Mouse (Mus musculus) embryo, embryonic 9.5 days (tissue): ENCODE measurements at regions not wholly inside any gene's neighbourhood (a gene's known extent, or its start where the extent isn't known, plus 50 kb on each side); places are given as distances from the start of the nearest gene placed in this dataset.

Source experiments
- DNase-seq: peaks from one replicate; pipeline ENCODE4 v3.0.0-alpha.2; 2017; ENCODE audit errors: extremely low spot score

DNA sequence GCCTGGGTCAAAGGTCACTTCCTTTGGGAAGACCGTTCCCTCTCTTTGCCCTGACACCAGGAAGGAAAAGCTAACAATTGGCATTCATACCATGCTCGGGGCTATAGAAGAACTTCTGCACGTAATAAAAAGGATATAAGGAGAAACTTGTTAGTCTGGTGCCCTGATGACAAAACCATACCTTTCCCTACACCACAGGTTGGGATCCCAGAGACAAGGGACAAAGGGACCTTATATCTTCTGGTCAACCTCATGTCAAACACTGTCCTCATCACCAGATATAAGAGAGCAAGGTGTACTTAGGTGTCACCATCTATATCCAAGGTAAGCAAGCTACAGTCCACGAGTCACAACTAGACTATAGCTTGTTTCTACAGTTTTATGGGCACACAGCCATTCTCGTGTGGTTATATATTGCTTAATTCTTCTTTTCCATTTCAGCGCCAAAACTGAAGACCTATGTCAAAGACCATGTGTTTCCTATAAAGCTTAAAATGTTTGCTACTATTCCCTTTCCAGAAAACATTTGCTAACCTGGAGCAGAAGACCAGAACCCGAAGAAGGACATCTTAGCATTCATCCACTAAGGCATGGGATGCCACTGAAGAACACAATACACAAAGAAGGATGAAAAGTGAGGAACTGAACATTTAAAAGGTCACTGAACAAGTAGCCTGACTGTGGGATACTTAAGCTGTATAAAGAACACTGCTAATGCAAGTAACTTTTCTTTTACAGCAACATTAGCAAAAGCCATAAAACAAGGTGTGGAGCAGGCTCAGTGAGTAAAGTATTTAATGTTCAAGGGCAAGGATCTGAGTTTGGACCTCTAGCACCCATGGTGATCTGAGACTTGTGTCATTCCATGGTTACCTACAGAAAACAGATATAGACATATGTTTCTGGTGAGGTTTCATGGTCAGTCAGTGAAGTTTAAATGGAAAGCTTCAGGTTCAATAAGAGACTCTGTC, 437.7 kb upstream of the Cd180 start:
- DNase-seq = no peak

DNA sequence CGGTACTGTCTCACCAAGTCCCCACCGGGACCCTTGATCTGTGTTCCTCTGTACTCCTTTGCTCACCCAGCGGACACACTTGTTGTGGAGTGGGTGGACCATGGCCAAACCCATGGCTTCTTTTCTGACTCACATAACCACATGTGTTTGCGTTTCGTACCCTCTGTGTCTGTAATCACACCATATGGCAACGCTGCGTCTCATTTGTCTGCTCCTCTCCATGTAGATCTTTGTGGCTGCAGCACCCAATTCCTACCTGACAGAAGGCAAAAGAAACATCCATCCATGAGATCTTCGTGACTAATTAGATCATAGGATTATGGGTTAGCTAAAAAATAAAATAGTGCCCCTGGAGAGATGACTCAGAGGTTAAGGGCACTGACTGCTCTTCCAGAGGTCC, 435.2 kb upstream of the Cd180 start:
- DNase-seq = no peak

DNA sequence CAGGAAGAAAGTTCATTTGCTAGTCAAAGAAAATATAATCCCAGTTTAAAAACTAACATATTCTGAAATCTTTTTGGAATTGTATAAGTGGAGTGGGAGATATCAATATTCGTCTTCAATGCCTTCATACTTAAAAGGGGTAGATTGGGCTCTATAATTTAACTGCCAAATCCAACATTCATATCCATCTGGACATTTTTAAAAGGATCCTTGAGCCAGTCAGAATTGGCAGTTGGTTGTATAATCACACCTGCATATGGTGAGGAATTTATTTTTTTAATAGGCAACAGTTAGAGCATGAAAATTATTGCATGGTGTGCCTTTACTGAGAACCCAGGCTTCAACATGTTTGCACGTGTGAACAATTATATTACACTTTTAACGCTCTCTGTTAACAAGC, 419.5 kb upstream of the Cd180 start:
- no peak for DNase-seq

DNA sequence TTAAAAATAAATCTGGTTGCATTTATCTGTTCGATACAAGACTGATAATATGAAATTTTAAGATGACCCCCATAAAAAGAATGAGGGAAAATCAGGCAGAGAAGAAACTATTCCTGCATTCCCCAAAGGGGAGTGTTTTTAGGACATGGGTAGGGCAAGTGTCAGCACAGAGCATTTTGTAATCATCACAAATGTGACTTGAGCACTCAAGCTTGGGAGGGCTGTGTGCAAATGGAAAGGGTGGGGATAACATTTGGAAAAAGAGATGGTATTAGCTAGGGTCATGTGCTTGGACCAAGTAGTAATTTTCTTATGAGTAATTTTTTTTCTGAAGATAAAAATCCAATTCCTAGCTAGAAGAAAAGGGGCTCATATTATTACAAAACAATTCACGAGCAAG, 418.1 kb upstream of the Cd180 start:
- DNase-seq = no peak

DNA sequence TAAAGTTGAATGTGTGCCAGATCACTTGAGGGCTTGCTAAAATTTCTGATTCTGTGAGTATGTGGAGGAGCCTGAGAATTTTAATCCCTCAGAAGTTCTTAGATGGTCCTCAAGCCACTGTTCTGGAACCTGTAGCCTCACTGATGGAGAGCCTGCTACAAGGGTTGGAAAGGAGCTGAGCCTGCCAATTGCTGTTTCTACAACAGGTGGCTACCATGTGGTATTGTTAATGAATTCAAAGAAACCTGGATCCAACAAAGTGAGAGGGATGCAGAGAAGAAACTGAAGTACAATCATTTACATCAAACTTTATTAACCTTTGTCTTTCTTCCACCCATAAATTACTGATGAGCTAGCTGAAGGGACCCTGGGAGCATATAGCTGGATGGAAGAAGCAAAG, 416.5 kb upstream of the Cd180 start:
- DNase-seq = no peak

DNA sequence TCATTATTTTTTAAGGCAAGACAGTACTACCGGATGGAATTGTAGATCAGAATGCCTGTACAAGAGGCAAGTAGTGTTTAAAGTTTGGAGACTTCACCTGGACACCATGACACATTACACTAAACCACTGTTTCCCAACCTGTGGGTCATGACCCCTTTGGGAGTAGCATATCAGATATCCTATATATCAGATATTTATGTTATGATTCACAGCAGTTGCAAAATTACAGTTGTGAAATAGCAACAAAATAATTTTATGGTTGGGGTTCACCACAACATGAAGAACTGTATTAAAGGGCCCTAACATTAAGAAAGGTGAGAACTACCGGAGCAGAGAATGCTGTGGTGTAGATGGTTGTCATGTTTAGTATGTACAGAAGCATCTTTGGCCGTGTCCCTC, 413.2 kb upstream of the Cd180 start:
- DNase-seq = no peak

DNA sequence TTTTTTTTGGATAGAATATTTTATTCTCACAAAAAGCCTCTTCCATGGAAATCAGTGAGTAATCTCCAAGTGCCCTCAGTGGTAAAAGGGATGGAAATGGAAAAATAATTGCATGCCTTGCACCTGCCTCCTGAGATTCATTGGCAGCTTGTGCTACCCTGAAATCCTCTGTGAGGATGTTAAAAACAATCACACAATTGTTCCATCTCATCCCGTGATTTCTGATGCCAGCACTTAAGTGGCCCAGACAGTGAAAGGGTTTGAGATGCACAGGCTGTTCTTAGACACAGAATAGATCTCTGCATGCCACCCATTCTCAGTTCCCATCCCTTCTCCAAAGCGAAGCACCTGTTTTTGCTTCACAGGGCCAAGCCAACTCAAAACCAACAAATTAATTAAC, 398.9 kb upstream of the Cd180 start:
- DNase-seq = no peak

DNA sequence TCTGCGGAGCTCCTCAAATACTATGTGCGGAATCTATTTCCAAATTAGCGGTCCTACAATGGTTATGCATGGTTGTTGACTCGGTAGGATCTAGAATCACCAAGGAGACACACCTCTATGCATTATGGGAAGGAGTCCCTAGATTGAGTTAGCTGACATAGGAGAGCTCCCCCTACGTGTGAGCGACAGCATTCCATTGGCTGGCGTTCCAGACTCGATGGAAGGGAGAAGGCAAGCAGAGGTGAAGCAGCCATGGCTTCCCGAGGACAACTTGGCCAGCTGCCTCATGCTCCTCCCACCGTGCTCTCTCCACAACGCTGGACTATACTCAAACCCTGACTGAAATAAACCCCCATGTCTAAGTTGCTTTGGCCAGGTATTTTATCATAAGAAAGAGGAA, 398.3 kb upstream of the Cd180 start:
- no peak for DNase-seq

DNA sequence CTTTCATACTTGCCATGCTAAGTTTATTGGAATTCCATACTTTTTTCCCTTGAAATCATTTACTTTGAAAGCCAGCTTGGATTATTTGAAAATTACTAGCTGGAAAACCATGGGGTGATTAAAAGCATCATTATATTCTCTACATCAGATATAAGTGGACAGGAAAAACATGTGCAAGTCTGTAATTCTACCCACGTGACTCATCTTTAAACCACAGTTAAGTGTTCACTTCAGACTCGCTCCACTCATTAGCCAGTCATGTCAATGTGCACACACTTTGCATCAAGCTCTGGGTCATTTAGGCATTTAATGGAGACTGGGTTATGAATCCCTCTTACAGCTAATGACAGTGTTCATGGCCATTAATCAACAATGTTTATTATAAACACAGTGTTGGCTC, 385.4 kb upstream of the Cd180 start:
- no peak for DNase-seq

DNA sequence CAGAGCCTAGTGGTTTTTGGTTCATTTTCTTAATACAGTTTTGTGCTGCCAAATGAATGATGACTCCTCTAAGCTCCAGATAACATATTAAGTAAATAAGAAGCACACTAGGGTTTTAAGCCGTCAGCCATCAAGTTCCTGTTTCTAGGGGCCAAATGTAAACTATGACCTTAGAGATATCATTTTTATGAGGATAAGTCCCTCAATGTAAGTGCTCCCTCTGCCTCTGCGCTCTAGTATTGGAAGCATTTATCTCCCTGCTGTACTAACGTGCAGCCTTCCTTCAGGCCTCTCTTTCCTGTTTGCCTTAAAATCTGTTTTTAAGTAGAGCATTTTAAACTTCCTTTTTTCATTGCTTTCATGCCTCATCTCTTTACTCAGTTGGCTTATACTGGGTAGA, 381.3 kb upstream of the Cd180 start:
- DNase-seq = no peak

DNA sequence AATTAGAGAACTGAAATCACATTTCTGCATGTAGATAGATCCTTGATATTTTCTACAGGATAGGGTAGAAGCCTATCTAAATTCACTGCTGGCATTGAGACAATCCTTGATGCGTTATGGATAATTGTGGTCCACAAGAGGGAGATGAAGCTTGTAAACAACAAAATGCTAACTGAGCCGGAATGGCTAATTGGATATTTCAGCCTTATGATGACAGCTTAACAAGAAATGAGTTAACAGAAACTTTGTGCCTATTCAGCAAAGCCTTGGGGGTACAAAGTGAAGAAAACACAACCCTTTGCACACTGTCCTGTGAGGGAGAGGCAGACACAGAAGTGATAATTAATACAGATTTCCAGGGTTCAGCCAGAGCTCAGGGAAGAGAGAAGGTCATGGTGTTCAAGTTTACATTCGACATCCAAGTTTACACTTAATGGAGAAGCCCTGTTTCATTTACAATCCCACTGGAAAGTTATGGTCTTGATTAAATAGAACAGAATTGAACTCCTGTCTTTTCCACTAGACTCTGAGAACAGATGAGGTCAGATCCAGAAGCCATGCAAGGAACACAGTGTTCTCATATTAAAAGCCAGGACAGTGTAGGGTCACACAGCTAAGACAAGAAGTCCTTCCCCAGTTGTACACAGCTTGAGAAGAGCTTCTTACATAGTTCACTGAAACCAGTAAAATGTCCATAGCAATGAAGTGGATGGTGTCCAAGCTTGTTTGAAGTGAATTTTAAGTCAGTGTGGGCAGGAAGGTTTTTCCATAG, 377.3 kb upstream of the Cd180 start:
- no peak for DNase-seq

DNA sequence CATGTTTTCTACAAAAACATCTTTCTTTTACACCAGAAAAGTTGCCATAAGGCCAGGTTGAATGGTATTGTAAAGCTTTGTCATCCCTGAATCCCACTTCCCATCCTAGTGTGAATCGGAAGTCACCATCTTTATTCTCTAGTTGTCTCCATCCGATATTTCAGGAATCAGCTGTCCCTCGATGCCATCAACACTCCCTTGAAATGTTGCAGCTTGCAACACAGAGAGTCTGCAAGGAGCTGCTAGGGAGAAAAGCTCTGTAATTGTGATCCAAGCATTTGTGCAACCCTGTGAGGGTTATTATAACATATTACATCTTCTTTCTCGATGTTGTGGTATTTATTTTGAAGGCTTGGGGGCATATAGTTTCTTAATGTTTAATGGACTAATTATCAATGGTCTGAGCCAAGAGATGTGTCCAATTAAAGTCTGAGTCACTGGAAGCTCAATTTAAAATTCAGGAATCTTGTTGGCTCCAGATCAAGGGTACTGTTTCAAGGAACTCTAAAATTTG, 374.4 kb upstream of the Cd180 start:
- no peak for DNase-seq

DNA sequence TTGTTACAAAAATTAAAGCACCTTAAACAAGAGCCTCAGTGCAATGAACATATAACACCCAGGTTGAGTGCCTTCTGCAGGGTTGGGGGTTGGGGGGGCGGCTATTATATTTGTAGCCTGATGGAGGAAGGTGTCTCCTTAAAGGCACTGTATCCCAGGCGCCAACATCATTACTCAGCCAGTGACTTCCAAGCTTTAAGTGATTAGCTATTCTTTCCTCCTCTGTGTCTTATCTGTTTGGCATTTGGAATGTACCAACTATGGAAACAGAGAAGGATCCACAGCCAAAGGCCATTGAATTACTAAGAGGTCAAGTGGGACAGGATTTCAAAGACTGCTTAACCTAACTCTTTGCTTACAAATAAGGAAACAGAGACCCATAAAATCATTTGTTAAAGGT, 373.9 kb upstream of the Cd180 start:
- no peak for DNase-seq

DNA sequence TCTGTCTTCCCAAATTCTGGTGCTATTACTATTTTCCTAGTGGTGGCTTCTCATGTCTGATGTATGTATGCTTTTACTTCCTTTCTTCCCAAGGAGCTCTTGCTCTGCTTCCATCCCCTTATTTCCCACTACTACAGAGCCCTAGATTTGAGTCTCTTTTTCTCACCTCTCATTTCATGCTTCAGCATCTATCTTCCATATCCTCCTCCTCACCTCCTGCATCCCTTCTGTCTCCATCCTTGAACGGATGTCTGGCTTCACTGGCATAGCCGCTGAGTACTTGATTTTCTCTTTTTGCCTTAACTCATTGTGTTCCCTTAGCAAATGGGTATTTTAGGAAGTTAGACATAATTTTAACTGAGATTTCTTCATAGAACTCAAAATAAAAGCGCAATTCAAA, 369.5 kb upstream of the Cd180 start:
- DNase-seq = no peak

DNA sequence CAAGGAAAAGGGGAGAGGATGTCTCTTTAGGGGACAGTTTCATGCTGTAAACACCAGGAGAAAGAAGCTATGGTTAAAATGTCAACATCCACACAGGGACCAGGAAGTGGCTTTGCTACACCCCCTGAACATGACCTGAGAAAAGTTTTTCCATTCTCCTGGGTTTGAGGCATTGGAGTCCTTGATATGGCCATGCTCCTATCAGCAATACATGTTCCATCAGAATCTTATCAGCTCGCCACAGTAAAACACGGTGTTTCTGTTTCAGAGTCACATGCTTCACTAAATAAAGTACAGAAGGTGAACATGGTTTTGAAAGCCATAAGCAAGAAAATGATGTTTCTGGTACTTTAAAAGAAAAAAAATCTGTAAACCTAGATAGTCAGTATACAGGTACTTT, 367.4 kb upstream of the Cd180 start:
- DNase-seq = no peak

DNA sequence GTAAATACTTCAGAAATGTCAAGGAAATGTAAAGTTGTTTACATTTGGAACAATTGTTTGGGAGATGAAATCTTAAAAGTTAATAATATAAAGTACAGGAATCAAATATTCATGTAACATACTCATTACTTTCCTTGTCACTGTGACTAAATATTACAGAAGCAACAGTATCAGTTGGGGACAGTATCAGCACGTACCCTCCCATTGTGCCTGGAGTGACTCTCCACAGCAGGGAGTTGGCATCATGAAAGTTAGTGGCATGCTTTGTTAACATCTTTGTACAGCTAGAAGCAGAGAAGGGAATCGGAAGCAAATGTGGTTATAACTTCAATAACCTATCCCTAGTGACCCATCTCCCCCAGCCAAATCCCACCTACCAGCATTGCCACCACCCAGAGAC, 366.8 kb upstream of the Cd180 start:
- DNase-seq = no peak

DNA sequence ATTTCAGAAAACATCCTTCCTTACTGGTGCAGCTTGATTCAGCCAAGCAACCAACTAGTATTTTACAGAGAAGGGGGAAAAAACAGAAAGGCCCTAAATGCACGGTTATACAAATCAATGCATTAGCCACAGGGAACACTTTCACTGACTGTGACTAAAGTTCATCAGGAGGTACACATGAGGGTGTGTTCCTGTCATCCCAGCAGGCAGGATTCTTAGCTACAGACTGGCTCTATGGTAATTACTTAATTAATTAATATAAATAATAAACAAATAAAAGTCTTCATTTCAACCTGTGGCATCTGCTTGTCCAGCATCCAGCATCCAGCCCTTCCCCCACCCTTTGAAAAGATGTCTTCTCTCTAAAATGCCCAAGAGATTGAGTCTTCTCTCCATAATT, 359.7 kb upstream of the Cd180 start:
- DNase-seq = no peak

DNA sequence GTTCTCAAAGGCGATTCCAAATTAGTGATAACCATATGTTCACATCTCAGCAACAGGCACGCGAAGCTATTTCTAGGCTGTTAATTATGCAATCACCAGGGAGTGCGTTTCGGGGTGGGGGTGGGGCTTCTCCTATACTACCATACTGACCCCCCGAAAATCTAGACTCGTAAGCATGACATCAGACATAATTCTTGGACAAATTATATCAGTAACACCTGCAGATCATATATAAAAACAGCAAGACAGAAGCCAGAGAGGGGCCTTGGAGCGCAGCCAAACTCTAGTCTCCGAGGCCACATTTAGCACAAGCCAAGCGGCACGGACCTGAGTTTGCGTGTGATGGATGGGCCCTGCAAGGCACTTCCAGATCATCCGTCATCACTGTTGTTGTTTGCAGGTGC, 359.2 kb upstream of the Cd180 start:
- no peak for DNase-seq

DNA sequence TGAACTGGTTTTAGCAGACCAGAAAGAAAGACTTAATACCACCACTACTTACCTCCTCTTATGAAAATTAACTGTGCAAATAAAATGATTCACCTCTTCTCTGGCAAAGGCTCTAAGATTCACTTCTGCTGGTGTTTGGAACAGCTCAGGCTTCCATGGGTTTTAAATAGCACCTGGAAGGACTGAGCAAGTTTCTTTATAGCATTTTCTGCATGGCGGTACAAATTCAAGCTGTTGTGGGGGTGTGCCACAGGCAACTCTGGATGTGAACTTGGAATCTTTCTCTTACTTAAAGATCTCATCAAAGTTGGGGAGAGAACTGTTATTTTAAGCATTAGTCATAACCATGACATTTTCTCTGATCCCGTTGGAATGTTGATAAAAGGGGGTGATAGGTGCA, 350.1 kb upstream of the Cd180 start:
- no peak for DNase-seq

DNA sequence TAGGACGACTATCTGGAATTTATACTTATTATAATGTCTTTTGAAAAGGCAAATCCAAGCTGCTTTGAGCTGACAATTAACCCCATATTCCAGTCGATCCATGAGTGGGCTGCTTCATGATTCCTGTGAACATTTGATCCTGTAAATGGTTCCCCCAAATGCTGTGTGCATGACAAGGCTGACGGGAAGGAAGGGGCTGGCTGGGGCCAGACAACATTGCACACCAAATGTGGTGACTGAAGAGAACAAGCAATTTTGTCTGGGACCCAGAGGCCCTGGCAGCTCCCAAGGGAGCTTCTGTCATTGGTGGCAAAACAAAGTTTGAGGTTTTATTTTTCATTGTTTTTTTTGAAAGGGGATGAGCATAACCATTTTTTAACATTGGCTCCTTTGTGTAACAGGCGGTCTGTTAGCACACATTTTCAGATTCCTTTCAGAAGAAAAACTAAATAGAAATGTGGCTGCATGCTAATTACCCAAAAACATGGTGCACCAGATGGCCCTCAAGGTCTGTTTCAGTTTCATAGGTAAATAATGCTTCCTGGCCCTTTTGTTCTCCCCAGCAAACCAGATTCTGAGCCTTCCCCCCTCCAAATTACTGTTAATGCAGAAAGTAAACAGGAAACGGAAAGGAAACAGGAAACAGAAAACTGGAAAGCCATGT, 348.6 kb upstream of the Cd180 start:
- no peak for DNase-seq

DNA sequence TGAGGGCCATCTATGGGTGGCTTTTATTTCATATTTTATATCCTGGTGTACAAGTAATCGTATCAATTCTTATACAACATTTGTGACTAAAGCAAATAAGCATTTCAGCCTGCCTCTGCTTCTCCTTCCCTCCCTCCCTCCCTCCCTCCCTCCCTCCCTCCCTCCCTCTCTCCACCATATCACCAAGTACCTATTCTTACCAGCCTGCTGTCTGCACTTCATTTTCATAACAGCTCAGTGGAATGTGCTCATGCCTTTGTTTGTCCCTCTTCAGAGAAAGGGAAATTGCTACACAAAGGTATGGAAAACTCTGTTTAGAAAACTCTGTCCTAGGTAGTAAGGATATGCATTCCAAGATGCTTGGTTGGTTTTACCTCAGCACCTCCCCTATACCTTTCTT, 343.9 kb upstream of the Cd180 start:
- DNase-seq = no peak

DNA sequence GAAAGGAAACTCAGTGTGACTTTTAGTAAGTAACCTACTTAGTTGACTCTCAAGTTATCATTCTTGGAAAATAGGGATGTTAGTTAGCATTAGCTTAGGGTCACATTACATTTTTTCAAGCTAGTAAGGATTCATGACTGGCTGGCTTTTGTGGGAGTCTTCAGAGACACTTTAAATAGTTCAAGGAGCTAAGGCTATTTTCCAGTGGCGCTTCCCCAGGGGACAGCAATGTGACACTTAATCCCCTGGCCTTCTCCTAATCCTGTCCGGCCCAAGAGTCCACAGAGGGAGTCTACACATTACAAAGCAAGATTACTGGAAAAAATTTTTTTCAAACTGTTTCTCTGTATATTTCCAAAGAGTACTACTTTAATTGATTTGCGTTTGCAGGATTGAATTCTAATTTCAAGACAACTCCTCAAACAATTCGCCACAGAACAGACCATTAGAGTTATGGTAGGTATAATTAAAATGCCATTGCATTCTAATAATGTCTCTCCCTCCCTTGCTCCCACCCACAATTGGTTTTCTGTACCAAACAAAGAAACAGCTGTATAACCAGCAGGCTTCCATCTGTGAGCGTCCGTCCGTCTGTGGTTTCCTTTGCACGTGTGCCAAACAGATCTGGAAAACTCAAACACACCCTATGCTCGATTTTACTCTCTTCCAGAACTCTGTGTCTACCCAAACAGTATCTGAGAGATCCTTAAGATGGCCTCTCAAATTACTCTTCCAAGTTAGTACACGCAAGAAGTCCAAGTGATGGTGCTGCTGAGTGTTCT, 341.1 kb upstream of the Cd180 start:
- DNase-seq = no peak
